Mouse (Mus musculus): ENCODE data around the gene Gipc3. TPM values are rescaled to one million over a fixed set of nuclear protein-coding genes. Genes with fewer than 3 reads are reported as not detected.

Gene Gipc3
- polyA plus RNA-seq (2012): 0.01 TPM in 1 of 2 replicates, not detected in the other

- Histone ChIP-seq H3K27me3 (ENCODE audit: control insufficient read depth) (peaks cover 62% of the 10 kb centered on the region), H3K9me3 (ENCODE audit: control insufficient read depth, low read length) (peaks cover 11% of the 10 kb centered on the region; the same call in 1 of the 2 replicates), H3K4me3 (replicated peaks) (peak within 1 kb of the TSS; percentile 33), H3K36me3 (ENCODE audit: control insufficient read depth) (peaks cover 21% of the 10 kb centered on the region), H3K4me1 (ENCODE audit: control insufficient read depth) (peaks cover 49% of the 10 kb centered on the region)
- no peak for TF ChIP-seq TAL1 (IDR thresholded peaks at IDR 0.05; ENCODE audit: low read length)
- no peak for TF ChIP-seq GATA1 (IDR thresholded peaks at IDR 0.05; ENCODE audit: low read length)
These were observed at the start of gene Gipc3 for GRCm38 (mm10) chr10:81342686-81343505. Gipc3 (minus strand) TSS chr10:81343266.

- H3K36me3 ChIP-seq (ENCODE audit: control insufficient read depth): peaks cover 30% of the 10 kb centered on the region
- TF ChIP-seq TAL1 (IDR thresholded peaks at IDR 0.05; ENCODE audit: low read length): no peak
- no peak for TF ChIP-seq GATA1 (IDR thresholded peaks at IDR 0.05; ENCODE audit: low read length)
- peak within 1 kb of the TSS; percentile 25 for H3K4me3 ChIP-seq (replicated peaks)
- H3K9me3 ChIP-seq (ENCODE audit: control insufficient read depth, low read length): no peaks in the 10 kb centered on the region
- no peaks in the 10 kb centered on the region; the same call in none of the 2 replicates for H3K27me3 ChIP-seq (ENCODE audit: control insufficient read depth)
- peaks cover 40% of the 10 kb centered on the region for H3K4me1 ChIP-seq (ENCODE audit: control insufficient read depth)
These were observed 49.7 kb upstream of the Gipc3 start, which contains the start of gene Smim24 for GRCm38 (mm10) chr10:81392781-81393185. Smim24 (plus strand) TSS chr10:81393051.

DNA sequence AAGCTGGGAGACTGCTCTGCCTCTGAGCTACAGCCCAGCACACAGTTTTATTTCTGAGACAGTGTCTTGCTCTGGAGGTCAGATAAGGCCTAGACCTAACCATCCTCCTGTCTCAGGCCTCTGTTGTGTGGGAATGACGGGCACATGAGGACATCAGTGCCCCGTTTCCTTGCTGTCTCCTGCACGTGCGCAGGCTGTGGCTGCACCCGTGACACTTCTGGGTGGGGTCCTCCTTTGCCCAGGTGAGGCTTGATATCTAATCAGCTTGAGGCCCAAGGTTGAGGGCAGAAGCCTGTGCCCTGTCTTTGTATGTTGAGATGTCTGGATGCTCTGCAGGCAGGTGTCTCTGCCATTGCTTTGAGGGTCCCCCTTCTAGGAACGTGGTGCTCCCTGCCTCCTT lies 49.2 kb upstream of the Gipc3 start:
- Histone ChIP-seq H3K27me3 (ENCODE audit: control insufficient read depth) (no peaks in the 10 kb centered on the region; the same call in none of the 2 replicates), H3K4me1 (ENCODE audit: control insufficient read depth) (peaks cover 43% of the 10 kb centered on the region), H3K36me3 (ENCODE audit: control insufficient read depth) (peaks cover 36% of the 10 kb centered on the region), H3K9me3 (ENCODE audit: control insufficient read depth, low read length) (no peaks in the 10 kb centered on the region), H3K4me3 (replicated peaks) (no peak overlapping the region)
- TF ChIP-seq GATA1 (IDR thresholded peaks at IDR 0.05; ENCODE audit: low read length) (no peak), TAL1 (IDR thresholded peaks at IDR 0.05; ENCODE audit: low read length) (no peak)

GRCm38 (mm10) chr10:81390678-81390965 lies 47.6 kb upstream of the Gipc3 start:
- TF ChIP-seq GATA1 (IDR thresholded peaks at IDR 0.05; ENCODE audit: low read length) (no peak), TAL1 (IDR thresholded peaks at IDR 0.05; ENCODE audit: low read length) (no peak)

GRCm38 (mm10) chr10:81389801-81390677 lies 47.0 kb upstream of the Gipc3 start:
- no peaks in the 10 kb centered on the region for H3K9me3 ChIP-seq (ENCODE audit: control insufficient read depth, low read length)
- no peaks in the 10 kb centered on the region; the same call in none of the 2 replicates for H3K27me3 ChIP-seq (ENCODE audit: control insufficient read depth)
- no peak overlapping the region for H3K4me3 ChIP-seq (replicated peaks)
- H3K36me3 ChIP-seq (ENCODE audit: control insufficient read depth): peaks cover 51% of the 10 kb centered on the region
- TF ChIP-seq TAL1 (IDR thresholded peaks at IDR 0.05; ENCODE audit: low read length) (no peak), GATA1 (IDR thresholded peaks at IDR 0.05; ENCODE audit: low read length) (no peak)
- peaks cover 58% of the 10 kb centered on the region for H3K4me1 ChIP-seq (ENCODE audit: control insufficient read depth)

More at GRCm38 (mm10) chr10:81390678-81390965, 47.6 kb upstream of the Gipc3 start:
- Histone ChIP-seq H3K9me3 (ENCODE audit: control insufficient read depth, low read length) (no peaks in the 10 kb centered on the region), H3K4me3 (replicated peaks) (no peak overlapping the region), H3K4me1 (ENCODE audit: control insufficient read depth) (peaks cover 52% of the 10 kb centered on the region), H3K36me3 (ENCODE audit: control insufficient read depth) (peaks cover 50% of the 10 kb centered on the region), H3K27me3 (ENCODE audit: control insufficient read depth) (no peaks in the 10 kb centered on the region; the same call in none of the 2 replicates)

GRCm38 (mm10) chr10:81389373-81389772 lies 46.3 kb upstream of the Gipc3 start:
- Histone ChIP-seq H3K4me1 (ENCODE audit: control insufficient read depth) (peaks cover 64% of the 10 kb centered on the region), H3K9me3 (ENCODE audit: control insufficient read depth, low read length) (no peaks in the 10 kb centered on the region), H3K4me3 (replicated peaks) (no peak overlapping the region), H3K27me3 (ENCODE audit: control insufficient read depth) (no peaks in the 10 kb centered on the region; the same call in none of the 2 replicates), H3K36me3 (ENCODE audit: control insufficient read depth) (peaks cover 51% of the 10 kb centered on the region)
- no peak for TF ChIP-seq TAL1 (IDR thresholded peaks at IDR 0.05; ENCODE audit: low read length)
- TF ChIP-seq GATA1 (IDR thresholded peaks at IDR 0.05; ENCODE audit: low read length): no peak

DNA sequence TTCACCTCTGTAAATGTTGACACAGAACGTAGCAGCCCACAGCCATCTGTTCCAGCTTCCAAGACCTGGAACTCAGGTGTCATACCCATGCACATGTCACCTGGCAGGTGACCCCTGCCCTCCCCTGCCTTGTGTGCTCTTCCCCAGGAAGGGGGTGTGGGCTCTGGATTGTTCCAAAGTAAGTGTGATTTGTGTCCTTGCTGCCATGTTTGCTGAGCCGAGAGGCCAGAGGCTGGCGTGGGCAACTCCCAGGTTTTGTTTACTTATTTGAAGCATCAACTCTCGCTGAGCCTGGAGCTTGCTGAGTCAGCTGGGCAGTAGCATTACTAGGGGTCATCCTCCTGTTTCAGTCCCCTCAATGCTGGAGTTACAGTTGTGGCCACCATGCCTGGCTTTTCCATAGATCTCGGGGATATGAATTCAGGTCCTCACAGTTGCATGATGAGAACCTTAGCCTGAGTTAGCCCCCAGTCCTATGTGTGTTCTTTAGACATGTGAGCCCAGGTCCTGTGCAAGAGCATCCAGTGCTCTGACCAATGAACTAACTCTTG lies 45.5 kb upstream of the Gipc3 start, which contains the start of gene Gm48552:
Gm48552 (plus strand) TSS at position 501 of the 551 bp plus-strand sequence.
- H3K27me3 ChIP-seq (ENCODE audit: control insufficient read depth): no peaks in the 10 kb centered on the region
- no peaks in the 10 kb centered on the region for H3K9me3 ChIP-seq (ENCODE audit: control insufficient read depth, low read length)
- H3K4me3 ChIP-seq (replicated peaks): no peak within 1 kb of the TSS
- peaks cover 61% of the 10 kb centered on the region for H3K4me1 ChIP-seq (ENCODE audit: control insufficient read depth)
- H3K36me3 ChIP-seq (ENCODE audit: control insufficient read depth): peaks cover 51% of the 10 kb centered on the region
- TF ChIP-seq GATA1 (IDR thresholded peaks at IDR 0.05; ENCODE audit: low read length) (no peak), TAL1 (IDR thresholded peaks at IDR 0.05; ENCODE audit: low read length) (no peak)

GRCm38 (mm10) chr10:81387716-81388115 lies 44.6 kb upstream of the Gipc3 start:
- TF ChIP-seq GATA1 (IDR thresholded peaks at IDR 0.05; ENCODE audit: low read length) (no peak), TAL1 (IDR thresholded peaks at IDR 0.05; ENCODE audit: low read length) (no peak)

More at GRCm38 (mm10) chr10:81387716-81388115, 44.6 kb upstream of the Gipc3 start:
- H3K36me3 ChIP-seq (ENCODE audit: control insufficient read depth): peaks cover 51% of the 10 kb centered on the region
- H3K9me3 ChIP-seq (ENCODE audit: control insufficient read depth, low read length): no peaks in the 10 kb centered on the region
- H3K4me1 ChIP-seq (ENCODE audit: control insufficient read depth): peaks cover 61% of the 10 kb centered on the region
- H3K4me3 ChIP-seq (replicated peaks): no peak overlapping the region
- no peaks in the 10 kb centered on the region for H3K27me3 ChIP-seq (ENCODE audit: control insufficient read depth)
